Mouse (Mus musculus) hindbrain, embryonic 12.5 days (tissue): Measurements from ENCODE around the gene Hps1. TPM values are rescaled to one million over a fixed set of nuclear protein-coding genes. Genes with fewer than 3 reads are reported as not detected.

Experiments used
- ATAC-seq: fragments of 200-750 bp; cut with Nextera tagmentation; 2 replicates; pipeline ENCODE4 v1.8.0; 2017; ENCODE audit warnings: moderate TSS enrichment; ENCODE audit not compliant: low FRiP score
- H3K27ac ChIP-seq: fragments of 300-500 bp; sonication (generic); 2 replicates; pipeline ENCODE4 v1.5.1; 2016; ENCODE audit warnings: mild to moderate bottlenecking
- H3K27me3 ChIP-seq: fragments of 300-500 bp; sonication (generic); 2 replicates; pipeline ENCODE4 v1.6.1; 2016; ENCODE audit warnings: mild to moderate bottlenecking
- H3K36me3 ChIP-seq: fragments of 300-500 bp; sonication (generic); 2 replicates; pipeline ENCODE4 v1.6.1; 2016; ENCODE audit warnings: mild to moderate bottlenecking
- H3K4me1 ChIP-seq: fragments of 300-500 bp; sonication (generic); 2 replicates; pipeline ENCODE4 v1.6.1; 2016
- H3K4me2 ChIP-seq: fragments of 300-500 bp; sonication (generic); replicated peaks from 2 replicates; pipeline ENCODE4 v1.6.1; 2016; ENCODE audit warnings: mild to moderate bottlenecking
- H3K4me3 ChIP-seq: fragments of 300-500 bp; sonication (generic); 2 replicates; pipeline ENCODE4 v1.5.1; 2016; ENCODE audit warnings: mild to moderate bottlenecking
- H3K9ac ChIP-seq: fragments of 300-500 bp; sonication (generic); 2 replicates; pipeline ENCODE4 v1.6.1; 2016; ENCODE audit warnings: mild to moderate bottlenecking, moderate library complexity
- H3K9me3 ChIP-seq: fragments of 300-500 bp; sonication (generic); replicated peaks from 2 replicates; pipeline ENCODE4 v1.6.1; 2016; ENCODE audit warnings: mild to moderate bottlenecking
- WGBS: fragments of 180-500 bp; shearing (Covaris S2); methylation state at CpG from one replicate; pipeline ENCODE4 v1.1.7; 2016; 5-methylcytosine and 5-hydroxymethylcytosine counted together
- polyA plus RNA-seq: library from polyadenylated mRNA; unstranded; fragments of >200 nt; fragmentation: Nextera tagmentation; extraction: Ambion mirVana; gene quantifications from 2 replicates; pipeline ENCODE4 v1.2.1, GENCODE M21; 2016

Gene Hps1
- polyA plus RNA-seq, 1 experiment from 2014 or later: 16.9 TPM

GRCm38 (mm10) chr19:42737753-42738152, 42.0 kb downstream of the Hps1 start:
- Histone ChIP-seq H3K9ac (no peak overlapping the region), H3K27ac (no peak overlapping the region), H3K27me3 (peaks cover under 1% of the 10 kb centered on the region; the same call in 1 of the 2 replicates), H3K36me3 (no peaks in the 10 kb centered on the region), H3K4me3 (no peak overlapping the region), H3K9me3 (no peaks in the 10 kb centered on the region), H3K4me2 (no peak overlapping the region), H3K4me1 (no peaks in the 10 kb centered on the region)
- 63% methylated on average over 9 of the region's 9 CpGs for WGBS
- ATAC-seq: no peak

GRCm38 (mm10) chr19:42734982-42735381, 44.8 kb downstream of the Hps1 start:
- Histone ChIP-seq H3K4me2 (no peak overlapping the region), H3K9ac (no peak overlapping the region), H3K4me3 (no peak overlapping the region), H3K36me3 (no peaks in the 10 kb centered on the region), H3K27me3 (0 out of 2 replicates have a peak, but pooled peaks cover 2% of the 10 kb centered on the region), H3K27ac (no peak overlapping the region), H3K9me3 (no peaks in the 10 kb centered on the region), H3K4me1 (no peaks in the 10 kb centered on the region; the same call in 1 of the 2 replicates)
- WGBS: 89% methylated on average over 5 of the region's 5 CpGs
- ATAC-seq: no peak

- no peaks in the 10 kb centered on the region for H3K27me3 ChIP-seq
- H3K9ac ChIP-seq: no peak overlapping the region
- H3K4me1 ChIP-seq: no peaks in the 10 kb centered on the region; the same call in 1 of the 2 replicates
- H3K9me3 ChIP-seq: no peaks in the 10 kb centered on the region
- no peak overlapping the region for H3K27ac ChIP-seq
- ATAC-seq: no peak
- H3K36me3 ChIP-seq: no peaks in the 10 kb centered on the region
- H3K4me3 ChIP-seq: no peak overlapping the region
- no peak overlapping the region for H3K4me2 ChIP-seq
- WGBS: 92% methylated on average over 4 of the region's 4 CpGs
Observed at GRCm38 (mm10) chr19:42727424-42727823, 52.4 kb downstream of the Hps1 start.

- Histone ChIP-seq H3K27ac (no peak overlapping the region), H3K4me2 (no peak overlapping the region), H3K9me3 (no peaks in the 10 kb centered on the region), H3K9ac (no peak overlapping the region), H3K4me1 (no peaks in the 10 kb centered on the region), H3K4me3 (no peak overlapping the region), H3K27me3 (no peaks in the 10 kb centered on the region), H3K36me3 (no peaks in the 10 kb centered on the region)
- WGBS: 89% methylated on average over 10 of the region's 10 CpGs
- no peak for ATAC-seq
Observed at GRCm38 (mm10) chr19:42726766-42727165, 53.0 kb downstream of the Hps1 start.

GRCm38 (mm10) chr19:42725973-42726350, 53.8 kb downstream of the Hps1 start:
- no peak for ATAC-seq
- 86% methylated on average over 3 of the region's 3 CpGs for WGBS
- Histone ChIP-seq H3K4me1 (no peaks in the 10 kb centered on the region), H3K4me3 (no peak overlapping the region), H3K27me3 (no peaks in the 10 kb centered on the region), H3K27ac (no peak overlapping the region), H3K36me3 (no peaks in the 10 kb centered on the region), H3K9me3 (no peaks in the 10 kb centered on the region), H3K4me2 (no peak overlapping the region), H3K9ac (no peak overlapping the region)

- no peak overlapping the region for H3K4me2 ChIP-seq
- H3K9me3 ChIP-seq: no peaks in the 10 kb centered on the region
- WGBS: 77% methylated on average over 16 of the region's 16 CpGs
- H3K36me3 ChIP-seq: no peaks in the 10 kb centered on the region
- no peaks in the 10 kb centered on the region for H3K27me3 ChIP-seq
- H3K4me1 ChIP-seq: no peaks in the 10 kb centered on the region
- no peak overlapping the region for H3K4me3 ChIP-seq
- H3K27ac ChIP-seq: no peak overlapping the region
- ATAC-seq: no peak
- no peak overlapping the region for H3K9ac ChIP-seq
Observed at GRCm38 (mm10) chr19:42725056-42725972, 54.5 kb downstream of the Hps1 start.

- Histone ChIP-seq H3K4me2 (no peak overlapping the region), H3K36me3 (no peaks in the 10 kb centered on the region), H3K27ac (no peak overlapping the region), H3K27me3 (no peaks in the 10 kb centered on the region), H3K9ac (no peak overlapping the region), H3K4me3 (no peak overlapping the region), H3K9me3 (no peaks in the 10 kb centered on the region), H3K4me1 (no peaks in the 10 kb centered on the region)
- 82% methylated on average over 6 of the region's 6 CpGs for WGBS
- ATAC-seq: no peak
Observed at GRCm38 (mm10) chr19:42723302-42723701, 56.5 kb downstream of the Hps1 start.

GRCm38 (mm10) chr19:42722500-42722899, 57.3 kb downstream of the Hps1 start:
- H3K27ac ChIP-seq: no peak overlapping the region
- ATAC-seq: no peak

GRCm38 (mm10) chr19:42718101-42718500, 61.7 kb downstream of the Hps1 start:
- Histone ChIP-seq H3K27ac (no peak overlapping the region), H3K9ac (no peak overlapping the region), H3K4me1 (no peaks in the 10 kb centered on the region), H3K4me2 (no peak overlapping the region), H3K9me3 (no peaks in the 10 kb centered on the region), H3K4me3 (no peak overlapping the region), H3K36me3 (no peaks in the 10 kb centered on the region), H3K27me3 (no peaks in the 10 kb centered on the region)
- WGBS: 90% methylated on average over 3 of the region's 3 CpGs
- no peak for ATAC-seq

More at GRCm38 (mm10) chr19:42722500-42722899, 57.3 kb downstream of the Hps1 start:
- no peak overlapping the region for H3K4me2 ChIP-seq
- H3K9ac ChIP-seq: no peak overlapping the region
- H3K4me3 ChIP-seq: no peak overlapping the region
- WGBS: 47% methylated on average over 2 of the region's 2 CpGs
- H3K4me1 ChIP-seq: no peaks in the 10 kb centered on the region
- no peaks in the 10 kb centered on the region for H3K36me3 ChIP-seq
- H3K27me3 ChIP-seq: no peaks in the 10 kb centered on the region
- H3K9me3 ChIP-seq: no peaks in the 10 kb centered on the region

- no peak overlapping the region for H3K27ac ChIP-seq
- H3K9me3 ChIP-seq: no peaks in the 10 kb centered on the region
- H3K4me3 ChIP-seq: no peak overlapping the region
- no peaks in the 10 kb centered on the region for H3K36me3 ChIP-seq
- WGBS: 80% methylated on average over 5 of the region's 5 CpGs
- no peak overlapping the region for H3K4me2 ChIP-seq
- no peaks in the 10 kb centered on the region for H3K27me3 ChIP-seq
- H3K9ac ChIP-seq: no peak overlapping the region
- ATAC-seq: no peak
- H3K4me1 ChIP-seq: no peaks in the 10 kb centered on the region
Observed at GRCm38 (mm10) chr19:42717668-42718067, 62.1 kb downstream of the Hps1 start.

GRCm38 (mm10) chr19:42716507-42716906, 63.3 kb downstream of the Hps1 start:
- Histone ChIP-seq H3K9ac (no peak overlapping the region), H3K4me1 (no peaks in the 10 kb centered on the region), H3K4me2 (no peak overlapping the region), H3K36me3 (no peaks in the 10 kb centered on the region), H3K9me3 (no peaks in the 10 kb centered on the region), H3K27ac (no peak overlapping the region), H3K27me3 (no peaks in the 10 kb centered on the region), H3K4me3 (no peak overlapping the region)
- WGBS: 67% methylated on average over 7 of the region's 7 CpGs
- no peak for ATAC-seq

GRCm38 (mm10) chr19:42713770-42714169, 66.0 kb downstream of the Hps1 start:
- Histone ChIP-seq H3K9ac (no peak overlapping the region), H3K4me2 (no peak overlapping the region), H3K36me3 (no peaks in the 10 kb centered on the region), H3K27ac (no peak overlapping the region), H3K4me1 (no peaks in the 10 kb centered on the region), H3K4me3 (no peak overlapping the region), H3K9me3 (no peaks in the 10 kb centered on the region), H3K27me3 (no peaks in the 10 kb centered on the region)
- WGBS: 85% methylated on average over 9 of the region's 9 CpGs
- ATAC-seq: no peak
